Mouse (Mus musculus): Measurements from ENCODE around the gene Ipmk.

Gene Ipmk

GRCm38 (mm10) chr10:71340195-71340594 lies 7.4 kb upstream of the Ipmk start:
- no peak for DNase-seq (ENCODE audit: low spot score in 2 of 2)

- no peak for DNase-seq (ENCODE audit: low spot score in 2 of 2)
Measured at GRCm38 (mm10) chr10:71341290-71341689, 6.3 kb upstream of the Ipmk start.

GRCm38 (mm10) chr10:71342030-71342805 lies 5.3 kb upstream of the Ipmk start:
- no peak for DNase-seq (ENCODE audit: low spot score in 2 of 2)

DNA sequence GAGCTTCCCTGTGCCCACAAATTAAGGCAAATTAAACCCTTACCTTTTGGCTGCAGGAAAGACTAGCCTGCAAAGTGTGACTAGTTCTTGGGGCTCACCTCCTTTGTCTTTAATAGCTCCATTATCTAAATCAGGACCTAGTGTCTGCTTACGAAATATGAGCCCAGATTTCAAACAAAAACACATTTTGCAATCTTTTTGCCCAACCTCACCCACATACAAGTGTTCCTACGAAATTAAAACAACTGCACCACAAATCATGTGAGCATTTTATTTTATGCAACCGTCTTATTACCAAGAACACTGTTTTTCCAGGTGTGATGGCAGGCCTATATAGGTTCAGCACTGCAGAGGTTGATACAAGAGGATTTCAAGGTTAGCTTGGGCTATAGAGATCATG lies 4.4 kb upstream of the Ipmk start:
- DNase-seq (ENCODE audit: low spot score in 2 of 2) = no peak

DNA sequence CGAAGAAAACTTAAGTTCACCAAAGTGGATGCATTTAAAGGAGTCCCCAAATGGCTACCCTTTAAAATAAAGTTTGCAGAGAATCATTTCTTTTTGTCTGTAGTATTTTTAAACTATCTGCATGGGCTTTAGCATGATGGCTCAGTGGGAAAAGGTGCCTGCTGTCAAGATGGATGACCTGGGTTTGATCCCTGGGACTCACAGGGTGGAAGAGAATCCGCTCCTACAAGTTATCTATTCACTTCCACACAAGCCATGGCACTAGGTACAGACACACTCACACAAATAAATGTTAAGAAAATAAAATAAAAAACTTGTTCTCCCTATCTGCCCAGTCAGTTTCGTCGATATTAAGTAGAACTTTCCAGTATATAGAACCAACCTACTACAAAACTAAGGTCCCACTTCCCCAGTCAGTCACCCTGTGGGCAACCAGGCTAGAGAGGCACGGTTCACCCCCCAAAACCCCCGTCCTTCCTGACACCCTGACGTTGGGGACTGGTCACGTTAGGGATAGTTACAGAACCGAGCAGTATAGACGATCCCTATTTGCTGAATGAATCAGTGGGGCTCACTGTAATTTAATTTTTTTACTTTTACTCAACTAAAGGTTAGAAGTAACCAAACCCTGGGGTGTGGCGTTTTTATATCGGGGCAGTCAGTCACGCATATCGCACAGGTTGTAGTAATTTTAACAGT lies 3.8 kb upstream of the Ipmk start:
- DNase-seq (ENCODE audit: low spot score in 2 of 2) = no peak

DNA sequence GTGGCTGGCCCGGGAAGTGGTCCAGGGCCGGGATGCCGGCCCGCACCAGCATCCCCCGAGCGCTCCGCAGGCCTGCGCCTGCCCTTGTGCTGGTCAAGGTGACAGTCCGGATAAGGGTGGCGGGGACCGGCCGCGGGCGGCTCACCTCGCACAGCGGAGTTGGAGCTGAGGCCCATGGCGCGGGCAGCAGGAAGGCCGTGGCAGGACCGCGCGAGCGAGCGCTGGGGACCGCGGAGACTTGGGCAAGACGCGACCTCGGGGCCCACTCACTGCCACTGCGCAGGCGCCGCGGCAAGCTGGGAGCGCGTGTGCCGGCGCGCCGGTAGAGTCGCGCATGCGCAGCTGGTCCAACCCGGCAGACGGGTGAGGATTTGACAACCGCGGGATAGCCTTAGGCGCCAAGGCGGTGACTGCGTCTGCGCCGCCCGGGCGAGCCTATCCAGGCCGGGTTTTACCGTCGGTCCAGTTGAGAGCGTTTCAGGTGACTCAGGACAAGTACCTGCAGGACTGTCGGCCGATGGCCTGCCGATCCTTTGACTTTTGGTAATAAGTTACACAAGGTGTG lies 2.9 kb upstream of the Ipmk start, which contains the start of gene Cisd1:
Cisd1 (minus strand) TSS at position 376 of the 565 bp plus-strand sequence.
- DNase-seq (ENCODE audit: low spot score in 2 of 2) = peak; percentile 85 to 86

GRCm38 (mm10) chr10:71346106-71346505 lies 1.5 kb upstream of the Ipmk start:
- DNase-seq (ENCODE audit: low spot score in 2 of 2) = no peak

- no peak for DNase-seq (ENCODE audit: low spot score in 2 of 2)
Measured at GRCm38 (mm10) chr10:71346722-71347508, 648 bp upstream of the Ipmk start.

DNA sequence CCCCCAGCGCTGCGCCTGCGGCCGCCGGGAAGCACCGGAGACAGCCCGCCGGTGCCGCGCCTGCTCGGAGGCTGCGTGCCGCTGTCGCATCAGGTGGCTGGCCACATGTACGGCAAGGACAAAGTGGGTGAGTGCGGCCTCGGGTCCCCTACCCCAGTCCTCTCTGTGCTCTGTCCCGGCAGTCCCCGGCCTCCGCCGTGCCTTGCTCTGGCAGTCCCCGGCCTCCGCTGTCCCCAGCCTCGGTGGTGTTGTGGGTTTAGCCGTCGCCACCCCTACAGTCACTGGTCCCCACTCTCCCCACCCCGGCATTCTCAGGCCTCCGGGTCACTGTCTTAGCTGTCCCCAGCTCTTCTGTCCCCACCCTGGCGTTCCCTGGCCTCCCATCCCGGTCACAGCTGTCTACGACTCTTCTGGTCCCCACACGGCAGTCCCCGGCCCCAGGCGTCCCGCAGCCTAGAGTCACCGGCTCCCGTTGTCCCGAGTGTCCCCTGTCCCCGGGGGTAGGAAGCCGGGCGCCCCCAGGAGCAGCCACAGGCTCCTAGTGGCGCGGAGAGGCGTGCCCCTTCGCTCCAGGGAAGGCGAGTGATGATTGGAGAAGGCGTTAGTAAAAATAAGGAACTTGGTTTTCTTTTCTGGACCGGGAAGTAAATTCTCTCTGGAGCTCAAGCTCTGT lies 537 bp downstream of the Ipmk start:
- DNase-seq (ENCODE audit: low spot score in 2 of 2) = peak; percentile 26 to 34

DNA sequence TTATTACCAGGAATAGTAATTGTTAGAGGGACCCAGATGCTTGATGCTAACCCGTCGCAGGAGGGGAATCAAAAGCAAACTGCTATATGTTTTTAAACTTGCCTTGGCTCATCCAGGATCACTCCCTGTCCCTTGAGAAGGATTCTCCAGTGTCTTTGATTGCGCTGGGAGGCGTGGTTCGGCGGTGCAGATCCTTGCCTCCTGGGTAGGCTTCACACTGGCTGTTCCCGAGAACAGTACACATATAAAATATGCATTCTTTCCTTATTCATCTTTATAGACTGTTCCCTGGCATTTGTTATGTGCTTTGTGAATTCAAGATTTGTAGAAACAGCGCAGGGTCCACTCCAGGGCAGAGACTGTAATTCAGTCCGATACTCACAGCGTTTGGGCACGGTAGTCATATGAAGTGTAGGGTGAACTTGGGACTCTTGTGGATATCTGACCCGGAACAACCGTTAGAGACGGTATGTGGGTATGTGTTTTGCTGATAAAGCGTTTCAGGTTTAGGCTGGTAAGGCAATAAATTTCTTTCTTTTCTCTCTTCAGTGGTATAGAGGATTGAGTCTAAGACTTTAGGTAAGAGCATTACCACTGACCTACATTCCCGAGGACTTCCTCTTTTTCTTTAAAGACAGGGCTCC lies 1.2 kb downstream of the Ipmk start:
- no peak for DNase-seq (ENCODE audit: low spot score in 2 of 2)

- no peak for DNase-seq (ENCODE audit: low spot score in 2 of 2)
Measured at GRCm38 (mm10) chr10:71349290-71349689, 1.7 kb downstream of the Ipmk start.

DNA sequence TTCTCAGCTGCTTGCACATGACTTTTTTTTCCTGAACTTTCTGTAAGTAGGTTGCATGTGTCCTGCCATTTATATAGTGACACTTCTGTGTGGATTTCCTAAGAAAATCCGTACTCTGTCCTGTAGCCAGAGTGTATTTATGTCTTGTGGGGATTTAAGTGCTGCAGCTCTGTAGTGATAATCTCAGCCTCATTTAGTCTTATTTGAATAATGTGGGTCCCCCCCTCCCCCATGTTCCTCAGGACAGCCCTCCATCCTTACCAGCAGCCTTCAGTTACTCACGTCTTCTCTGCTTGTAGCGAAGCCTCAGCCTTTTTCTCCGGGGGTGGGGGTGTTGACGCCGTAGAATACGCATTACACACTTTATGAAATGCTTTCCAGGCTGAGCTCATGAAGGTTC lies 3.7 kb downstream of the Ipmk start:
- DNase-seq (ENCODE audit: low spot score in 2 of 2) = no peak

GRCm38 (mm10) chr10:71353850-71354249 lies 6.3 kb downstream of the Ipmk start:
- no peak for DNase-seq (ENCODE audit: low spot score in 2 of 2)

GRCm38 (mm10) chr10:71354947-71355346 lies 7.4 kb downstream of the Ipmk start:
- no peak for DNase-seq (ENCODE audit: low spot score in 2 of 2)

DNA sequence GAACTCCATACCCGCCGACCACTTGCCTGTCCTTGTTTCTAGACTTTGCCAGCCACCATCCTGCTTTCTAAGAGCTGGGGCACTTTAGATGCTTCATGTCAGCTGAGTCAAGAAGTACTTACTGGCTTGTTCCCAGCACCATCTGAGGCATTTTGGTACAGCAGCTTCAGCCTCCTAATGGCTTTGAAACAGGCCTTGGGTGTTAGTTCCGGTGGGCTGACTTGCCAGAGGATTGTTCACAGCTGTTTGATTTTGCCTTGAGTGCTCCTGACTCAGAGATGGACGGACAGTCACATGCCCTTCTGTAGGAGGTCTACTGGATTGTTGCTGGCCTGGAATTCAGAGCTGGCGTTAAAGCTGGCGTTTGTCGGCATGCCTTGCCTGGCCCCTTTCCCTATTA lies 13.5 kb downstream of the Ipmk start:
- no peak for DNase-seq (ENCODE audit: low spot score in 2 of 2)

DNA sequence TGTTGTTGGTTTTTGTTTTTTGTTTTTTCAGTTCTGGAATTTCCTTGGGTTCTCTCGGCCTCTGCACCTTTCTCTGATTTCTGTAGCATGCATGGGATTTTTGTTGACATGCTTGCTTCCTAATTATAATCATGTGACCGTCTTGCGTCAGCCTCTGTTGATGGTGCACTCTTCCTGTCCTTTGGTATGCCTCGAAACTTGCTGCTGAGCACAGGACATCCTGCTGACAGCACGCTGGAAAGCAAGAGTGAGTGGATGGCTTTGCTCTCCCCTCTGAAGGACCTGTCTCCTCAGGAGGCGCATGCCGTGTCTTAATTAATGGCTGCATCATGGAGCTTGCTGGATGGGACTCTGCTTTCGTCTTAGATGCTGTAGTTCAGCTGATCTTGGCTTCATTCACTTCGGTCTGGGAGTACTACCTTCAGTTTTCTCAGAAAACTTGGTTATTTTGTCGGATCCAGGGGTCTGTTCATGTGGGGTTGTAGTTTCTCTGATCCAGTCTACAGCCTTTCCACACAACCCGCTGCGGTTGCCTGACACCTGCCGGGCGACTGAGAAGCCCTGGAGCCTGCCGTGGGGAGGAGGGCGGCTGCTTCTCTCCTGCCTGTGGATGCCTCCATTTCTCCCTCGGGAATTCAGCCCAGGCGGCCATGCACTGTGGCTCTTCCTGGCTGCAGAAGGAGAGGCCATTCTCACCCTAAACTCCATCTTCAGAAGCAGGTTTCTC lies 14.4 kb downstream of the Ipmk start:
- no peak for DNase-seq (ENCODE audit: low spot score in 2 of 2)

- DNase-seq (ENCODE audit: low spot score in 2 of 2) = no peak
Measured at GRCm38 (mm10) chr10:71363440-71363839, 15.9 kb downstream of the Ipmk start.

DNA sequence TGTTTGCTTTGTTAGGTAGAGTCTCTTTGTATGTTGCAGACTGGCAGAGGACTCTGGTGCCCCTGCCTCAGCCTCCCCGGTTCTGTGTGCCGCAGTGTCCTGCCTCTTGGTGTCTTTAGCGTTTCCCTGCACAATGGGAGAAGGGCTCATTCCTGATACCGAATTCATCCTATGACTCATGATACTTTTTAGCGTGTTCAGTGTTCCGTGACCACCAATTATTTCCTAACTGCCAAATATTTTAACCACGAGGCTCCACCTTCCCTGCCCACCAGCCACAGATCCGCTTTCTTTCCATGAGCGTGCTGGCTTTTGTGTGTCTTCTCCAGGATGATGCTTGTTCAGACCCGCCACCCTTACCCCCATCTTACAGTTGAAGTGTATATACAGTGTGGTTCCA lies 16.3 kb downstream of the Ipmk start:
- DNase-seq (ENCODE audit: low spot score in 2 of 2) = no peak

DNA sequence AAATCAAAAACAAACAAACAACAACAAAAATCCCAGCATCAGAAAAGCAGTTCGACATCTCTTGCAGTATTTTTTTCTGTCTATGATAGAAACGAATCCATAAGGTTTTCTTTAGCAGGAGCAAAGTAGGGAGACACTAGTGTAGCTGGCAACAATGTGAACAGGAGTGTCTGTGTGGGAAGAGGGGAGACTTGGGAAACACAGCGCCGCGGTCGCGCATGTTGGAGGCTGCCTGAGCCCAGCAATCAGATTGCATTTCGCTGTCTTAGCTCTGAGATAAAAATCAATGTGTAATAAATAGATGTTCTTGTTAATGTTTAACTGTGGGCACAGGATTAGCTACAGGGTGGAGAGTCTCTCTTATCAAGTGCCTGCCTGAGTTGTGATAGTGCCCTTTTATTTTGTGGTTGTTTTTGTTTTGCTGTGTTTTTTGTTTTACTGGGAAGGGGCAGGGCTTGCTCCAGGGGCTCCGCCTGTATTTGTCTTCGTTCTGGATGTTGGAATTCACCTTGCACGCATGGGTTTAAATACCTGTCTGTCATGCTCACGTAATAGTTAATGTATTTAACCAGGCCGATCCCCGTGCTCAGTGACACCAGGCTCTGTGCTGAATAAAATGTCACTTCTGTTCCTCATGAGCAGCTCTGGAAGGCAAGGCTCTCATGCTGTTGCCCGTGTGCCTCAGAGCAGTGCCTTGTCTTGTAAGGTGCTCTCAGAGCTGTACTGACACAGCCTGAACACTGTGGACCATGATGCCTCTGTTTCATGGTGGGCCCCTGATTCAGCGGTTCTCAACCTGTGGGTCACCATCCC lies 20.8 kb downstream of the Ipmk start:
- no peak for DNase-seq (ENCODE audit: low spot score in 2 of 2)

GRCm38 (mm10) chr10:71369466-71369865 lies 21.9 kb downstream of the Ipmk start:
- DNase-seq (ENCODE audit: low spot score in 2 of 2) = no peak

Measured in spleen, postnatal 14 days (tissue).